Mouse (Mus musculus): ENCODE measurements at regions not wholly inside any gene's neighbourhood (a gene's known extent, or its start where the extent isn't known, plus 50 kb on each side); places are given as distances from the start of the nearest gene placed in this dataset.

GRCm38 (mm10) chr11:44027046-44027445, 126.0 kb upstream of the Adra1b start:
- in situ Hi-C loops (cut with MboI) = no loop called here

- in situ Hi-C loops (cut with MboI) = no loop called here
These were observed 145.1 kb upstream of the Adra1b start for GRCm38 (mm10) chr11:44046083-44046482.

GRCm38 (mm10) chr11:44049253-44049976, 148.4 kb upstream of the Adra1b start:
- in situ Hi-C loops (cut with MboI) = no loop called here

- in situ Hi-C loops (cut with MboI) = no loop called here
These were observed 151.5 kb upstream of the Adra1b start for GRCm38 (mm10) chr11:44052481-44052880.

GRCm38 (mm10) chr11:44062446-44062845, 161.4 kb upstream of the Adra1b start:
- in situ Hi-C loops (cut with MboI) = no loop called here

GRCm38 (mm10) chr11:44066176-44066575, 165.2 kb upstream of the Adra1b start:
- in situ Hi-C loops (cut with MboI) = no loop called here

GRCm38 (mm10) chr11:44083716-44084115, 182.7 kb upstream of the Adra1b start:
- in situ Hi-C loops (cut with MboI) = loop anchor here (25.0 kb wide), 1 partner anchor 354 kb away; no protein-coding TSS in a partner anchor

GRCm38 (mm10) chr11:44086951-44087350, 185.9 kb upstream of the Adra1b start:
- in situ Hi-C loops (cut with MboI) = loop anchor here (25.0 kb wide), 1 partner anchor 350 kb away; no protein-coding TSS in a partner anchor

GRCm38 (mm10) chr11:44089514-44089913, 188.5 kb upstream of the Adra1b start:
- in situ Hi-C loops (cut with MboI) = loop anchor here (25.0 kb wide), 1 partner anchor 348 kb away; no protein-coding TSS in a partner anchor

- in situ Hi-C loops (cut with MboI) = loop anchor here (25.0 kb wide), 1 partner anchor 342 kb away; no protein-coding TSS in a partner anchor
These were observed 194.3 kb upstream of the Adra1b start for GRCm38 (mm10) chr11:44095280-44095679.

GRCm38 (mm10) chr11:44103188-44103840, 202.3 kb upstream of the Adra1b start:
- in situ Hi-C loops (cut with MboI) = no loop called here

- in situ Hi-C loops (cut with MboI) = no loop called here
These were observed 202.8 kb upstream of the Adra1b start for GRCm38 (mm10) chr11:44103841-44104191.

- in situ Hi-C loops (cut with MboI) = no loop called here
These were observed 205.2 kb upstream of the Adra1b start for GRCm38 (mm10) chr11:44106231-44106630.

- in situ Hi-C loops (cut with MboI) = no loop called here
These were observed 210.5 kb upstream of the Adra1b start for GRCm38 (mm10) chr11:44111525-44111924.

- in situ Hi-C loops (cut with MboI) = no loop called here
These were observed 226.1 kb upstream of the Adra1b start for GRCm38 (mm10) chr11:44127088-44127487.

- in situ Hi-C loops (cut with MboI) = no loop called here
These were observed 227.5 kb upstream of the Adra1b start for GRCm38 (mm10) chr11:44128481-44128880.

- in situ Hi-C loops (cut with MboI) = no loop called here
These were observed 232.2 kb upstream of the Adra1b start for GRCm38 (mm10) chr11:44133244-44133643.

- in situ Hi-C loops (cut with MboI) = no loop called here
These were observed 235.0 kb upstream of the Adra1b start for GRCm38 (mm10) chr11:44136024-44136423.

- in situ Hi-C loops (cut with MboI) = no loop called here
These were observed 242.0 kb upstream of the Adra1b start for GRCm38 (mm10) chr11:44142996-44143395.

GRCm38 (mm10) chr11:44144477-44144876, 243.5 kb upstream of the Adra1b start:
- in situ Hi-C loops (cut with MboI) = no loop called here

- in situ Hi-C loops (cut with MboI) = no loop called here
These were observed 245.4 kb upstream of the Adra1b start for GRCm38 (mm10) chr11:44146419-44146818.

GRCm38 (mm10) chr11:44153576-44153975, 246.3 kb upstream of the Il12b start:
- in situ Hi-C loops (cut with MboI) = no loop called here

GRCm38 (mm10) chr11:44155591-44155990, 244.3 kb upstream of the Il12b start:
- in situ Hi-C loops (cut with MboI) = no loop called here

All from mature B cell (primary cell).